Mouse (Mus musculus): Measurements from ENCODE around the gene Bnc1.

DNA sequence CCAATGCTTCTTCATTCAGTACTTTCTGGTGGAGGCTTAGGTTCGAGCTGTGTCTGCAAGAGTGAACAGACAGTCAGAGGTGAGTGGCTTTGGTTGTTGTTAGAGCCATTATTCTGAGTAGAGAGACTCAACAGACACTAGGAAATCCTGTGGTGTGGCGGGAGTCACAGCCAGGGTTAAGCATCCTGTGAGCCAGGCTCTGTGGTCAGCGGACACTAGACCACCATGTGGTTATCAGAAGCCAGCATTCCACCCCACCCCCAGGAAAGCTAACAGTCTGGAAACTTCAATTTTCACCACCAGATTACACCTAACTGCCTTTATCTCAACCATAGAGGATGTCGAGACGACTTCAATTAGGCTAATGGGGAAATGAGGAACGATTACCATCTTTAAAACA is 23.1 kb downstream of the Bnc1 start:
- no peak for TF ChIP-seq CTCF (IDR thresholded peaks at IDR 0.05; ENCODE audit: extremely low read depth, insufficient read depth, low read length)
- TF ChIP-seq POLR2A (IDR thresholded peaks at IDR 0.05; ENCODE audit: extremely low read depth, insufficient read depth, low read length) = no peak

All from cortical plate, adult 2 months (tissue).